Mouse (Mus musculus) layer of hippocampus, postnatal 10 days (tissue): Measurements from ENCODE around the gene Slc15a2. TPM values are rescaled to one million over a fixed set of nuclear protein-coding genes. Genes with fewer than 3 reads are reported as not detected.

ENCODE experiments used
- microRNA-seq, 2 experiments: library from miRNA; unstranded; fragments of <30 nt; microRNA quantifications; one replicate each; pipeline ENCODE4 v1.2.0; 2021
- total RNA-seq, 2 experiments: library from RNA; stranded (reverse); gene quantifications; 2 replicates each; pipeline ENCODE4 v1.2.3; 2021

Gene Slc15a2
- total RNA-seq, 2 experiments from 2014 or later = 49.3 to 50.1 TPM

Small RNAs within 50 kb of the gene (microRNA-seq; reads per million reads assigned to microRNA genes)
- 0 reads per million in 2 experiments for gene Gm22617

Other genes starting within 250 kb of the Slc15a2 start
- 1 to 10 TPM; 1.7 to 2.3 TPM for gene Casr, start 222.8 kb downstream of the Slc15a2 start, total RNA-seq
- gene Cd86, start 118.9 kb downstream of the Slc15a2 start, total RNA-seq = 1 to 10 TPM; 1.3 to 1.6 TPM
- gene Ildr1, start 91.0 kb downstream of the Slc15a2 start, total RNA-seq = under 1 TPM; 0.51 to 0.66 TPM
- gene Iqcb1, start 43.4 kb upstream of the Slc15a2 start, total RNA-seq = 10 to 100 TPM; 36.4 to 43.1 TPM
- gene Eaf2, start 90.0 kb upstream of the Slc15a2 start, total RNA-seq = 1 to 10 TPM in 1 of 2 experiments, under 1 TPM in 1; 0.54 to 1.2 TPM
- gene Golgb1, start 90.2 kb upstream of the Slc15a2 start, total RNA-seq = 10 to 100 TPM; 59.3 to 62.9 TPM
- 1 to 10 TPM; 4.3 to 5.8 TPM for gene Hcls1, start 150.0 kb upstream of the Slc15a2 start, total RNA-seq
- gene Fbxo40, start 205.5 kb upstream of the Slc15a2 start, total RNA-seq = under 1 TPM in 1 of 2 experiments, not detected in 1; 0.14 TPM
- 1 to 10 TPM; 2.7 to 2.9 TPM for gene Polq, start 226.8 kb upstream of the Slc15a2 start, total RNA-seq